Mouse (Mus musculus) urinary bladder, adult 18-20 months (tissue): ENCODE results near the gene Notch2.
"Not testable (repeated sequence)": the region's sequence is repeated elsewhere in the genome, so short reads cannot be mapped to it uniquely, and the experiment has no call there.

Experiments used
- DNase-seq, 2 experiments: peaks; one replicate each; pipeline ENCODE4 v3.0.0; 2022; ENCODE audit warnings: low spot score in 2 of 2, mixed read lengths in 2 of 2

The Notch2 gene

GRCm38 (mm10) chr3:98096981-98097380, 83.7 kb downstream of the Notch2 start:
- DNase-seq = no peak

DNA sequence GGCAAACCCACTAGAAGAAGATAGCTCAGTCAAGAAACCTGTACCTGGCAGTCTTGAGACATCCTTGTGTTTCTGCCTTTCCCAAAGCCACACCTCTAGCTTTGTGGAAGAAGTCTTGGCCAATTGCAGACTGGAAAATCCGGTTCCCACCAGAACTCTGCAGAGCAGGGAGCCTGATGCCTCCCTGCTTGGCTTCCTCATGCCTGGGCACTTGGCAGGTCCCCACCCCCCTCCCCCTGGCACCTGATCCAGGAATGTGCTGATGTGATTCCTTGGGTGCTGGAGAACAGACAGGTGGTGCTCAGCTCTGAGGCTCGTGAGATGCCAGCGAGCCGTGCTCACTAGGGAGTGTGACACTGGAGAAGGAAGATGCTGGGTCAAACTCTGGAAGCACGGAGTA, 85.3 kb downstream of the Notch2 start:
- DNase-seq = peak in 1 of 2 experiments; percentile 32

- DNase-seq = no peak
Measured at GRCm38 (mm10) chr3:98099287-98099686, 86.0 kb downstream of the Notch2 start.

GRCm38 (mm10) chr3:98101541-98101940, 88.2 kb downstream of the Notch2 start:
- no peak for DNase-seq

DNA sequence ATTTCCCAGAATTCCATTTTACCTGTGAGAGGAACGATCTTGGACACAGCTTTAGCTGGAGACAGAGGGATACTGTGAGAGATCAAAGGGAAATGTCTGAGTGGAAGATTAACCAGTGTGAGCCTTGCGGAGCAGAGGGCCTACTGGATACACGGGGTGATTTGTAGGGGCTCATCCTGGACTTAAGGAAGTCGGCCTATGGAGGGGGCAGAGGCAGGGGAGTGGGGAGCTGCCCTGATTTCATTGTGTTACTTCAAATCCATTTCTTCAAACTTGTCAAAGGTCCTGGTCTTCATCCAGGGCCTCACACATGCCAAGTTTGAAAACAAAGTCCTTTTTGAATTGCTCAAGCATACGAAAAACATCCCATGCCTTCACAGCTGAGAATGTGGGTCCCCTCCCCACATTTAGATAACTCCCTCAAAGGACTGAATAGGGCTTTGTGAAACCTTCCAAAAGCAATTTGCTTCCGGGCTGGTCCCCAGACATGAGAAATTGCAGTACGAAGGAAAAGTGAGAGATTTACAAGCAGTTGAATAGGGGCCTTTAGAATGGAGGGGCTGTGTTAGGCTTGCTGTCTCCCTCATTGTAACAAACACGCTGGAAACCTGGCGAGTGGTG, 91.6 kb downstream of the Notch2 start:
- DNase-seq = no peak

- no peak for DNase-seq
Measured at GRCm38 (mm10) chr3:98105496-98105895, 92.2 kb downstream of the Notch2 start.

DNA sequence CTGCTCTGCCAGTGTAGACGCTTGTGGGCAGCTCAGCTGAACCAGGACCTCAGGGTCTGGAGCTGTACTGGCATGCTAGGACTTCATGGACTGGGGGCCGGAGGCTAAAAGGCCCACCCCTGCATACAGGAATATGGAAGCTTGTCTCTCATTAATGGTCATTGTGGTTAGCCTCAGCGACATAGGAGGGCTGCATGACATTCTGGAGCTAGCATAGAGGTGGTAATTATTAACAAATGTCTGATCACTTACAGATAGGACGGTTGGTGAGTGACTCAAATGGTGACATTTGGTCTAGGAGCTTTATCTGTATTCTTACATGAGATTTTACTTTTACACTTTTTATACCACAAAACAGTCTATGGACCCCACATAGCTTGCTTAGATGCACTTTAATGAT, 92.8 kb downstream of the Notch2 start:
- no peak for DNase-seq

DNA sequence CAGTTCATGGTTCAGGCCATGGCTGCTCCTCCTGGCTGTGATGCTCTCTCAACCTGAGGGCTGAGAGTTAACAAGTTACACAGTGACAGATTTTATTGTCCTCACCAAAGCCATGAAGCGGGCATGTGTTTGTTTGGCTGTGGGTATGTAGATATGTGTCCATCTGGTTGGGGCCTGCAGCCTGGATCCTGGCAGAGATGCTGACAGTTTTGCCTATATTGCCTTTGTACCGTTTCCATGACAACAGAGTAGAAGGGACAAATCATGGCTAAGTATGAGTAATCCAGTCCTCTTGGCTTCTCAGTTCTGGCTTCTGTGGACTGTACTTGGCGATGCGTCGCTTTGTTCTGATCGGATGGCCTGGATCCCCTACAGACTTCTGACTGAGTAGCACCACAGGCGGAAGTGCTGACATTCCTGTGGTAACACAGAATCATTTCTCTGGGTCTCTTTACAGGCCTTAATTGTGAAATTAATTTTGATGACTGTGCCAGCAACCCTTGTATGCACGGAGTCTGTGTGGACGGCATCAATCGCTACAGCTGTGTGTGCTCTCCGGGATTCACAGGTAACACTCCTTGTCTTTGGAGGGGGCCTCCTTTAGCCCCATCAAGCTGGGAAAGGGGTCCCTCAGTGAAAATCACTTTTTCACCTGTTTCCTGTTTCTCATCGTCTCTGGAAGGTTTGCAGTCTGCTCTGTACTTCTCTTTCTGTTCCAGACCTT, 93.4 kb downstream of the Notch2 start:
- DNase-seq = no peak

GRCm38 (mm10) chr3:98108416-98108815, 95.1 kb downstream of the Notch2 start:
- DNase-seq = no peak

GRCm38 (mm10) chr3:98108866-98109265, 95.5 kb downstream of the Notch2 start:
- no peak for DNase-seq

- DNase-seq = no peak
Measured at GRCm38 (mm10) chr3:98110610-98111009, 97.3 kb downstream of the Notch2 start.

GRCm38 (mm10) chr3:98118252-98118651, 104.9 kb downstream of the Notch2 start:
- DNase-seq = no peak

DNA sequence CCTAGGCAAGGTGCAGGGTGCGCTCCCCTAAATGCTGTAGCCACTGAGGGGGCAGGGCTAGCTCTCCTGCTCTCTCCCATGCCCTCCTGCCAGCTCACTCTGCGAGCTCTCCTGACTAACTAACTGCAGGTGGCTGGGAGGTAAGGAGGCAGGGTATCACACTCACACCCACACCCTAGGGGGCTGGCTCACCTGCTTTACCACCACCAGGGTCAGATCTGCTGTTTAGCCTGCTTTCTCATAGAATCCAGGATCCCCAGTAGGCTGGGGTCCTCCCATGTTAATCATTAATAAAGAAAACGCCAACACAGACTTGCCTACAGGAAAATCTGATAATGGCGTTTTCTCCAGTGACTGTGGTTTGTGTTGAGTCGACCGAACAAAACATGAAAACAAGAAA, 106.0 kb downstream of the Notch2 start:
- no peak for DNase-seq

DNA sequence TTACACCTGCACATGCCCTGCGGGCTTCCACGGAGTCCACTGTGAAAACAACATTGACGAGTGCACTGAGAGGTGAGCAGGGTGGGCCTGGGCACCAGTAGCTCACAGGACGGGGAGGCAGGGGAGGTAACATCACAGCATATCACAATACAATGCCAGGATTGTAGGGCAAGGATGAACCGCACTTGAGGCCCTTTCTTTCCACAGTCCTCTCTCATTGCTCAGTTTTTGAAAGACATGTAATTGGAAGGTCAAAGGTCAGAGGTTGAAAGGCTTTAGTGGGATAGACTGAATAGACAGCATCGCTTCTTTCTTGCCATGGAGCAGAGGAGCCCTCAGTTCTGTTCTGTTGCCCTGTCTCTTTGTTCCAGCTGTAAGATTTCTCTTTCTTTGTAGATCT, 107.6 kb downstream of the Notch2 start:
- no peak for DNase-seq

- DNase-seq = no peak
Measured at GRCm38 (mm10) chr3:98127775-98128174, 114.4 kb downstream of the Notch2 start.

DNA sequence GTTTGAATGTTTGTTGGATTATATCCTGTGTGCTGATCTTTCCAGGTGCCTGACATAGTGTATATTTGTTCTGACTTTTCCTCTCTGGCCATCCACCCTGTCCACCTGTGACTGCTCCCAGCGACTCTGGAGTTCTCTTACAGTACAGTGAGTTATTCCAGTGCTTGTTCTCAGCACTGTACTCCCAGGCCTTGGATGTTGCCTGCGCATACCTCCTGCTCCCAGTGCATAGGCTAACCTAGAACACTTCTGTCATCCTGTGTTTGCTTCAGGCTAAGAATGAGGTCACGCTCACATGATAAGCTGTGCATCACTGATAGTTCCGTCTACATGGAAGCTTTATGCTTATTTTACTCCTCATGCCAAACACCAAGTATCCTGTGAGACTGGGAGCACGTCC, 115.4 kb downstream of the Notch2 start:
- no peak for DNase-seq

DNA sequence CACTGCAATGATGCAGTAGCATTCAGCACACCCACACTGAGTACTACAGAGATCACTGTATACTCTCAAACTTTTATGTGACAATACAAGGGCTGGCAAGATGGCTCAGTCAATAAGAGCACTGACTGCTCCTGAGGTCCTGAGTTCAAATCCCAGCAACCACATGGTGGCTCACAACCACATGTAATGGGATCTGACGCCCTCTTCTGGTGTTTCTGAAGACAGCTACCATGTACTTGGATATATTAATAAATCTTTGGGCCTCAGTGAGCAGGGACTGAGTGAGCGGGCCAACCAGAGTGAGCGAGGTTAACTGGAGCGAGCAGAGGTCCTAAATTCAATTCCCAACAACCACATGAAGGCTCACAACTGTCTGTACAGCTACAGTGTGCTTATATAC, 118.8 kb downstream of the Notch2 start:
- not testable (repeated sequence) for DNase-seq

GRCm38 (mm10) chr3:98132636-98133035, 119.3 kb downstream of the Notch2 start:
- no peak for DNase-seq

GRCm38 (mm10) chr3:98141456-98141855, 128.1 kb downstream of the Notch2 start:
- DNase-seq = no peak

GRCm38 (mm10) chr3:98142862-98143261, 129.5 kb downstream of the Notch2 start:
- no peak for DNase-seq

DNA sequence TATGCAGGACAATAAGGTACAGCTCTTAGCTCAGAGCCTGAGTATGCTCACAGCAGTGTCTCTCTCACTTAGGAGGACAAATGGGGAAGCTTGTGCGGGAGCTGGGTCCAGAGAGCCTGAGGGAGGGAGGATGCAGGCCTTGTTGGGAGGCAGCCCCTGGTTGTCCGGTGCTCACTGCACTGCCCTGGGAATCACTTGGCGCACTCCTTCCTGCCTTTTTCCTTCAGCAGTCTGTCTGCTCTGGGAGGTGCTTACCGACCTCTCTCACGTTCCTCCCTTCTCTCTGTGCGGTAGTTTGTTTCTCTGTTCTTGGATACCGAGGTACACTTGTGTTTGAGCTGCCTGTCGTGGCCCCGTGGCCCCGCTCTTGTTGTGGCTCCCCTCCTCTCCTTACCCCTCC, 131.9 kb downstream of the Notch2 start:
- DNase-seq = no peak

DNA sequence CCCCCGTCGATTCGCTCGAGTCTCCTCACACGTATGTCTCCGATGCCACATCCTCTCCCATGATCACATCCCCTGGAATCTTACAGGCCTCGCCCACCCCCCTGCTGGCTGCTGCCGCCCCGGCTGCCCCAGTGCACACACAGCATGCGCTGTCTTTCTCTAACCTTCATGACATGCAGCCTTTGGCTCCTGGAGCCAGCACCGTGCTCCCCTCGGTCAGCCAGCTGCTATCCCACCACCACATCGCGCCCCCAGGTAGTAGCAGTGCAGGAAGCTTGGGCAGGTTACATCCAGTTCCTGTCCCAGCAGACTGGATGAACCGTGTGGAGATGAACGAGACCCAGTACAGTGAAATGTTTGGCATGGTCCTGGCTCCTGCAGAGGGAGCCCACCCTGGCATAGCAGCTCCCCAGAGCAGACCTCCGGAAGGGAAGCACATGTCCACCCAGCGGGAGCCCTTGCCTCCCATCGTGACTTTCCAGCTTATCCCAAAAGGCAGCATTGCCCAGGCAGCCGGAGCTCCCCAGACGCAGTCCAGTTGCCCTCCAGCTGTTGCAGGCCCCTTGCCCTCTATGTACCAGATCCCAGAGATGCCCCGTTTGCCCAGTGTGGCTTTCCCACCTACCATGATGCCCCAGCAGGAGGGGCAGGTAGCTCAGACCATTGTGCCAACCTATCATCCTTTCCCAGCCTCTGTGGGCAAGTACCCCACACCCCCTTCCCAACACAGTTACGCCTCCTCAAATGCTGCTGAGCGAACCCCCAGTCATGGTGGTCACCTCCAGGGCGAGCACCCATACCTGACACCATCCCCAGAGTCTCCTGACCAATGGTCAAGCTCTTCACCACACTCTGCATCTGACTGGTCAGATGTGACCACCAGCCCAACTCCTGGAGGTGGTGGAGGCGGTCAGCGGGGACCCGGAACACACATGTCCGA, 133.4 kb downstream of the Notch2 start:
- no peak for DNase-seq
